Mouse (Mus musculus): ENCODE data around the gene Ube2e1.
A peak's percentile ranks its signal among the peaks of the same experiment; 100 is the strongest.

Ube2e1 gene

DNA sequence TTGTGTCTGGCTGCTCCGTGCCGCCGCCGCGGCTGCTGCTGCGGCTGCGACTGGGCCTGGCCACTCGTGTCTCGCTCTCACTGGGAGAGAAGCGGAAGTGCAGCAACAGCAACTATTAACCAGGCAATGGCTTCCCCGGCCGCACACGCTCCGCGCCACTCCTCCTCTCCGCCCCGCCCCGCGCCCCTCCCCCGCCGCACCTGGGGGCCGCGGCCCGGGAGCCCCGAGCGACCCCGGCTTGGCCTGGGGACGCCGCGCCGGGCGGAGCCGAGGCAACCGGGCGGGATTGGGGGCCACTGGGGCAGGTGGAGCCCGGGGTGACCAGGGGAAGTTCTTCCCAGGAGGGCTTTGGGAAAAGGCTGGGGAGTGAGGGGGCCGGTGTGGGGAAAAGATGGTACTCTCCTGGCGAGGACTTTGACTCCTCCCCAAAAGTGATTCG is at the start of gene Ube2e1:
Ube2e1 (minus strand) TSS at position 167 of the 439 bp plus-strand sequence.
- peak; percentile 39 to 51 for DNase-seq (ENCODE audit: low spot score in 2 of 2)

DNA sequence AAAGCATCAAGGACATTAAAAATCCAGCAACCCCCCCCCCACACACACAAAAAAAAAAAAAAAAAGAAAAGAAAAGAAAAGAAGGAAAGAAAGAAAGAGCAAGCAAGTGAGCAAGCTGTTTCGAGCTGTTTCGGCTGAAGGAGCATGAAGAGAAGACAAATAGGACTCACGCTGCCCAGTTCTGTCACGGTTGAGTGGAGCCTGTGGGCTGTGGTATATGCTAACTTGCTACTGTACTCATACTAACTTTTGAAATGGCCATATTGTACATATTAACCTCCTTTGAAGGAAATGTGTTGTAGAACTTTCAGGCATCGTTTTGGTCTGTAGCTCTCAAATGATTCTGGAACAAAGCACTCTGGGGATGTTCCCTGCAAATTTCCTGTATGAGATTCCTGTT is 48.2 kb upstream of the Ube2e1 start:
- DNase-seq (ENCODE audit: low spot score in 2 of 2), result no peak

DNA sequence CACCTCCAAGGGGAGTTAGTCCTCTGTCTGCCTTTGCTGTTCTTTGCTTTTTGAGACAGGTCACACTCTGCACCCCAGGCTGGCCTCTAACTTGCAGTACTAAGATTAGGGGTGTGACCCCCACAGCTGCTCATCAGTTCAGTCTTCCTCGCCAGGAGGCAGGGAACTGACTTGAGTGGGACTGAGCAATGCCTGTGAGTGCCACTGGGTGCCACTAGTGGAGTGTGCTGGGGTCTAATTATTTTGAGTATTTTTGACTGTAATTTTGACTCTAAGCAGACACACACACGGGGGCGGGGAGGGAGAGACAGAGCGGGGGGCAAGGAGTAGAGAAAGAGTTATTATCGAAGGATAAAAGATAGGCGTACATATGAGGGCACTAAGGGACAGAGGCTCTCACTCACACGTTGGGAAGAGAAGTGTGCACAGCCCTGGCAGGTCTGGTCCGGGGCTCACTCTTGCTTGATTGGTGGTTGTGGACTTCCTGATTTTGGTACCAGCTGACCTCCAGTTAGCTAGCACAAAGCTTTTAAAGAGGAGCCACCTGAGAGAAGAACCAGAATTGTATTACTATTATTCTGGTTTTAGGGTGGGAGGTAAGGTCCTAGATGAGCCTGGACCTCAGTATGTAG is 46.4 kb upstream of the Ube2e1 start:
- no peak for DNase-seq (ENCODE audit: low spot score in 2 of 2)

DNA sequence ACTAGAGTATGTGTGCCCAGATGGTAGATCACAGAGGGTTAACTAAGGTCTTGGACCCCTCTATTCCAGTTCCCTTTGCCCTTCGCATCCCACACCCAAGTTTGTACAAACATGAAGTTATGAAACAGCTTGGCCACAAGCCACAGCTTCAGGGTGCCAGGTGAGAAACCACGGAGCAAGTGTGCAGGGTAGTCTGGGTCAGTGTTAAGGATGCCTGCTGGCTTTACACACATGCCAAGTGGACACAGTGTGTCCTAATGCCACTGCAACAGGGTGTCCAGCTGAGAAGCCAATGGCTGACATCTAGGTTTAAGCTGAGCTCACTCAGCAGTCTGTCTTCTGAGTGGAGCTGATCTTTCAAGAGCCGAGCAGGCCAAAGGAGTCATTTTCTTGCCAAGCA is 44.5 kb upstream of the Ube2e1 start:
- DNase-seq (ENCODE audit: low spot score in 2 of 2), result no peak

GRCm38 (mm10) chr14:18373758-18374405 is 42.2 kb upstream of the Ube2e1 start:
- DNase-seq (ENCODE audit: low spot score in 2 of 2), result no peak

- no peak for DNase-seq (ENCODE audit: low spot score in 2 of 2)
Observed at GRCm38 (mm10) chr14:18372761-18373610, 41.3 kb upstream of the Ube2e1 start.

GRCm38 (mm10) chr14:18369031-18369430 is 37.4 kb upstream of the Ube2e1 start:
- DNase-seq (ENCODE audit: low spot score in 2 of 2), result no peak

GRCm38 (mm10) chr14:18367025-18367424 is 35.4 kb upstream of the Ube2e1 start:
- no peak for DNase-seq (ENCODE audit: low spot score in 2 of 2)

DNA sequence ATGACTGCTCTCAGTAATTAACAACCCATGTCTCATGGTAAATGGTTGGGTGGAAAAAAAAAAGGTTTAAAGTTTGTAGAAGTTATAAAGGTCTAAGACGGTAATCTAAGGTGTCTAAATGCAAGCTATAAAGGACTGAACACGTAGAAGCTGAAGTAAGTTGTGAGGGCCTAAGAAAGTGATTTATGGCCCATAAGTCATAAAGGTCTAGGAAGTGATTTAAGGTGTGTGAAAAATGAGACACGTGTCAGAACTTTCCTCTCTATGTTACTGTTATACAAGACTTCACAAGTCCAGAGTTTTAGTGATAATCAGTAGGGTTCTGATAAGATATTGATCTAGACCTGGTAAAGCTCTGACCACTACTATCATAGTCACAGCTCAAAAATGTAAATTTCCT is 32.7 kb upstream of the Ube2e1 start:
- no peak for DNase-seq (ENCODE audit: low spot score in 2 of 2)

DNA sequence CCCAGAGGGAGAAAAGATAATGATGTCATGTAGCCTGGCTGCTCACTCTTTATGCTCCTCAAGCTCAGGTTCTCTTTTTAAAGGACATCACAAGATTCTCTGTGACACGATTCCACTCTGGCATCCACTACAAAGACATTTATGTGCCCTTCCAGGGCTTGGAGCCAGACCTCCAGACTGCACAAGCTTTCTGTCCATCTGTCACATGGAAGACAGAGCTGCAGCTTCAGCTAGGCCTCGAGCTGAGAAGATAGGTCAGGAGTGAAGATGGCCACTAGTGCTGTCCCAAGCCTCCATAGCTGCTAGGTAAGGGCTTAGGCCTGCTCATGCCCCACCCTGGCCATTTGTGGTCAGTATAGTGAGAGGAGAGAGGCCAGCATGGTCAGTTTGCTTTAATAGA is 24.8 kb upstream of the Ube2e1 start:
- no peak for DNase-seq (ENCODE audit: low spot score in 2 of 2)

DNA sequence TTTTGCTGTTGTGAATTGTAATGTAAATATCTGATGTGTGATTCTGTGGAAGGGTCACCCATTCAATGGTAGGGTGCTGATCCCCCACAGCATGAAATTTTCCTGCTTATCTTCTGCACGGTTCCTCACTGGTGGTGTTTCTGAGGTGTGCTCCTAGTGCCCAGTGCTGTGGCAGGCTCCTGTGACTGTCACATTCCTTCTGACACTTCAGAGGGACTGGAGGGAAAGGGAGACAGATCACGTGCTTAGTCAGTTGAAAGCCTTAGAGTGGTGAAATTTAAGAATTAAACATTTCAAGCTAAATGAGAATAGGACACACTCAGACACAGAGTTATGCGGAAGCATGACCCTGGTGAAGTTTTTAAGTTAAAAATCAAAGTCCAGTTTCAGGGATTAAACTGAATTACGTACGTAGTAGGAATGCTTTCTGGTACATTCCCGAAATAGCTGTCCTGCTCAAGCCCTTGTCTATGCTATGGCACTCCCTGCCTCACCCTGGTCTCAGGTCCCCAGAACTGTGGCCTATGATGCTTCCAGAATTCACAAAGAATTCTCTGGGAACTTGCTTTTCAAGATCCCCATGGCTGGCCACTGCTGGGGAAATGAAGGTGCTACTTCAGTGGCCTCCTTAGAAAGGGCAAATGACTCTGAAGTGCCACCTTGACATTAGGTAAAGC is 24.0 kb upstream of the Ube2e1 start:
- no peak for DNase-seq (ENCODE audit: low spot score in 2 of 2)

GRCm38 (mm10) chr14:18353525-18353924 is 21.9 kb upstream of the Ube2e1 start:
- no peak for DNase-seq (ENCODE audit: low spot score in 2 of 2)

GRCm38 (mm10) chr14:18352934-18353333 is 21.3 kb upstream of the Ube2e1 start:
- DNase-seq (ENCODE audit: low spot score in 2 of 2), result no peak

DNA sequence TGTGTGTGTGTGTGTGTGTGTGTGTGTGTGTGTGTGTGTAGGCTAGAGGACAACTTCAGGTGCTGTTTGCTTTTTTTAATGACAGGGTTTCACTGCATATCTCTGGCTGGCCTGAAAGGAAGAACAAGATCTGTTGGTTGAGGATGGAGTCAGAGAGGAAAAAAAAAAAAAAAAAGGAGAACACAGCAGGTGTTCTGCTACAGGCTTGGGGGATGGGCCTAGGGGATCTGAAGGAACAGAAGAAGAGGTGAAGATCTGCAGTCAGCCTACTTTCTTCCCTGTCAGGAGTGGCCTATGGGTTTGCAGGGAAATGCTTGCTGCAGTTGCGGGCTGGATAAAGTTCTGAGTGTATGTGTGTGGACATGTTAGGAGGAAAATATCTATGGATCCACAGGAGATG is 19.0 kb upstream of the Ube2e1 start:
- no peak for DNase-seq (ENCODE audit: low spot score in 2 of 2)

DNA sequence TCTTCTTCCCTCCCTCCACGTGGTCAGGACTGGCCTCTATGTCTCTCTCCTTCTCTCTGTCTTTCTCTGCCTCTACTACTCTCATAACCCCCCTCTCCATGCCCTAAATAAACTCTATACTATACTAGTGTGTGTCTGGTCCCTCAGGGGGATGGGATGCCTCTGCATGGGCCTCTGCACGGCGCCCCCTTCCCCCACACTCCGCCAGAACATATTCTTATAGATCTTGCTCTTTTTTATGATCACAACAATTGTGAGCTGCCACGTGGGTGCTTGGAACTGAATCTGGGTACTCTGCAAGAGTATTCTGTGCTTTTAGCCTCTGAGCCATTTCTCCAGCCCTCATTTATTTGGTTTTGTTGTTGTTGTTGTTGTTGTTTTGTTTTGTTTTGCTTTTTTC is 18.2 kb upstream of the Ube2e1 start:
- no peak for DNase-seq (ENCODE audit: low spot score in 2 of 2)

DNA sequence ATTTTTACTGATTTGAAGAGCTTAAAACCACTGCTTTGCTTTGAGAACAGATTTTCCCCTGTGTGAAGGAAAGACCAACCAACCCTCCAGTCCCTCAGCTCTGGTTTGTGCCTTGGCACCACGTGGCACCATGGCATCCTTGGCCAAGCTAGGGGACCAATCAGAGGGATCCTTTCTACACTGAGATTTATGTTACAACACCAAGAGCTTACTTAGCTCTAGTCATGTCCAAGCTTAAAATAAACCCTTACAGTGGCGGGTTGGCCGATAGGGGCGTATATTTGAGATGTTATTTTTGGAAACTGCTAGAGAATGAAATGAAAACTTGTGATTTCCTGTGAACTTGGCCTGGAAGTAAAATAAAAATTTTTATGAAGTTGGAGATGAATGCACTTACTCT is 11.9 kb upstream of the Ube2e1 start:
- DNase-seq (ENCODE audit: low spot score in 2 of 2), result no peak

DNA sequence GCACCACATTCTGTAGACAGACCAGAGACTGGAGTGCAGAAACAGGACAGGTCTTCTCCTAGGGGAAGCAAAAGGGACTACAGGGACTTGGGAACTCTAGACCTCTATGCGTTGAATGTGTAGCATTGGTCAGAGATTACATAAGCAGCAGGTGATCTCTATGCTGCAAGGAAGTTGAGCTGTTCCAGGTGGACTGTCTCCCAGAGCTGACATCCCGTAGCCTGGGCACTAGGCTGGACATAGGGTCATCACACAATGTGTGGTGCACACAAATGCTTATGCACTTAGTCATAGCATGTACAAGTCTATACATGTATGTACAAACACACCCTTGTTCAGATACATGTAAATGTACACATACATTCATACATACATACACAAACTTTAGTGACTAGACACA is 11.1 kb upstream of the Ube2e1 start:
- DNase-seq (ENCODE audit: low spot score in 2 of 2), result no peak

GRCm38 (mm10) chr14:18341088-18341487 is 9.4 kb upstream of the Ube2e1 start:
- no peak for DNase-seq (ENCODE audit: low spot score in 2 of 2)

GRCm38 (mm10) chr14:18336106-18336505 is 4.4 kb upstream of the Ube2e1 start:
- DNase-seq (ENCODE audit: low spot score in 2 of 2), result no peak

DNA sequence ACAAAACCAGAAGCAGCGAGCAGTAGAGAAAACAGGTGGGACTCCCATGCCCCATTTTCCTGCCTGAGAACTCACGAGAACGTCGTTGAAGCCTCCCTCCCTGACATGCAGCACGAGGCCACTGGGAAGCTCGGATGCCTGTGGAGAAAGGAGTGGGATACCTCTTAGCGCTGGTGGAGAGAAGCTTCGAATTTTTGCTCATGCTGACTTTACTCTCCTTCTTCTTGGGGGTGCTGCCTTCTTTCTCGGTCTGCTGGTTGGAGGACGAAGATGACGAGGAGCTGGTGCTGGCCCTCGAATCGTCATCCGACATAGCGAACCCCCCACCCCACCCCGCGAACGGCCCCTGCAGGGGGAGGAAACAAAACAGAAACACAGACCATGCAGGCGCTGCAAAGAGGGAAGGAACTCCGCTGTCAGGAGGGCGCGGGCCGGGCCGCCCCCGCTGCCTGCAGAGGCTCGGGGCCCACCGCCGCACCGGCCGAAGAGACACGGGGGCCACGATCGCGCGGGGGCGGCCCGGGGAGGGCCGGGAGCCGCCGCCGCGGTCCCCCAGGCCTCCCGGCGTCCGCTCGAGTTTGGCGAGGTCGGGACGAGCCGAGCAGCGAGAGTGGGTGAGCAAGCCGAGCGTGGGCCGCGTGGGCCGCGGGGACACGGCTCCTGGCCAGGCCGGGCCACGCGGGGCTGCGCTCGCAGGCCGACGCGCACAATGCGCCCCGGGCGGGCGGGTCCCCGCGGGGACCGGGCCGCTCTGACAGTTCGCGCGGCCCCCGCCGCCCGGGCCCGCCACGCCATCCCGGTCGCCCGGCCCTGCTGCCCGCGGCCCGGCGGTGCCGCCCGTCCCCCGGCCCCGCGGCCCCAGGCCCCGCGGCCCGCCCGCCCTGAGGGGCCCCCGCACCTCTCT is 618 bp downstream of the Ube2e1 start:
- DNase-seq (ENCODE audit: low spot score in 2 of 2), result peak; percentile 7 to 25

Data from spleen, postnatal 14 days (tissue).